Mouse (Mus musculus) CH12.LX (cell line): Measurements from ENCODE around the gene Cox15. TPM values are rescaled to one million over a fixed set of nuclear protein-coding genes. Genes with fewer than 3 reads are reported as not detected.

Source experiments
- DNase-seq: peaks from one replicate; pipeline ENCODE4 v3.0.0-alpha.2; 2013; ENCODE audit errors: extremely low read depth
- H3K27ac ChIP-seq: 2 replicates; pipeline ENCODE4 v1.5.1; 2012; ENCODE audit warnings: low read depth, mild to moderate bottlenecking, control low read depth, moderate library complexity; ENCODE audit not compliant: insufficient read depth
- H3K27me3 ChIP-seq: replicated peaks from 2 replicates; pipeline ENCODE3; 2012; ENCODE audit warnings: inconsistent platforms
- H3K36me3 ChIP-seq, 2 experiments: replicated peaks in 1 of 2; 2 replicates each; pipeline versions ENCODE3 to v1.6.1; 2012; ENCODE audit warnings: inconsistent platforms in 1 of 2, low read length in 1 of 2, mild to moderate bottlenecking in 1 of 2, mixed read lengths in 1 of 2, moderate library complexity in 1 of 2; ENCODE audit not compliant: control insufficient read depth in 1 of 2, insufficient read depth in 1 of 2
- H3K4me1 ChIP-seq, 2 experiments: 2 replicates each; pipeline ENCODE4 v1.6.1; 2012; ENCODE audit warnings: inconsistent platforms in 1 of 2, moderate library complexity in 1 of 2; ENCODE audit not compliant: insufficient read depth in 2 of 2, control insufficient read depth in 1 of 2
- H3K4me2 ChIP-seq: 2 replicates; pipeline ENCODE4 v1.6.1; 2012; ENCODE audit warnings: low read depth, mild to moderate bottlenecking, control low read depth; ENCODE audit not compliant: poor library complexity, insufficient read depth, severe bottlenecking
- H3K4me3 ChIP-seq, 3 experiments: fragments of 150-350 bp in 1 of 3; sonication (generic) in 1 of 3; replicated peaks in 1 of 3; 2 replicates each; pipeline versions ENCODE3 to v1.5.1; 2011 to 2012; ENCODE audit warnings: low read depth in 2 of 3, low read length in 2 of 3, mild to moderate bottlenecking in 2 of 3, moderate library complexity in 2 of 3, control low read depth in 1 of 3, improper control_type of control experiment in 1 of 3, inconsistent platforms in 1 of 3, mixed read lengths in 1 of 3; ENCODE audit not compliant: poor library complexity in 1 of 3
- H3K79me2 ChIP-seq: replicated peaks from 2 replicates; pipeline ENCODE4 v1.6.1; 2012; ENCODE audit warnings: mild to moderate bottlenecking, moderate library complexity; ENCODE audit not compliant: control insufficient read depth, poor library complexity, insufficient read depth, severe bottlenecking; ENCODE audit errors: extremely low read depth
- H3K9ac ChIP-seq: 2 replicates; pipeline ENCODE4 v1.6.1; 2012; ENCODE audit warnings: low read depth, mild to moderate bottlenecking, control low read depth, moderate library complexity; ENCODE audit not compliant: insufficient read depth
- H3K9me3 ChIP-seq: replicated peaks from 2 replicates; pipeline ENCODE3; 2012; ENCODE audit warnings: low read length, inconsistent platforms, mixed read lengths
- BHLHE40 ChIP-seq: IDR thresholded peaks from 2 replicates; pipeline ENCODE4 v1.6.1; 2011; ENCODE audit warnings: mild to moderate bottlenecking, low read depth, low read length, improper control_type of control experiment
- CHD1 ChIP-seq: IDR thresholded peaks from 2 replicates; pipeline ENCODE4 v1.6.1; 2012; ENCODE audit warnings: low read depth, low read length, improper control_type of control experiment, inconsistent platforms
- CTCF ChIP-seq, 2 experiments: IDR thresholded peaks in 1 of 2; conservative IDR thresholded peaks in 1 of 2; 2 replicates each; pipeline ENCODE4 v1.5.1; 2011 to 2012; ENCODE audit warnings: low read depth in 2 of 2, low read length in 2 of 2, improper control_type of control experiment in 1 of 2, inconsistent platforms in 1 of 2, mild to moderate bottlenecking in 1 of 2, moderate library complexity in 1 of 2
- EP300 ChIP-seq: IDR thresholded peaks from 2 replicates; pipeline ENCODE4 v1.6.1; 2011; ENCODE audit warnings: low read length, improper control_type of control experiment
- GABPA ChIP-seq: IDR thresholded peaks from 2 replicates; pipeline ENCODE4 v1.6.1; 2012; ENCODE audit warnings: low read depth, low read length, improper control_type of control experiment, inconsistent platforms; ENCODE audit not compliant: insufficient replicate concordance
- IRF4 ChIP-seq: IDR thresholded peaks from 2 replicates; pipeline ENCODE4 v1.6.1; 2014; ENCODE audit warnings: low read depth, mild to moderate bottlenecking, inconsistent platforms, low read length, improper control_type of control experiment
- KAT2A ChIP-seq: IDR thresholded peaks from 2 replicates; pipeline ENCODE4 v1.6.1; 2012; ENCODE audit warnings: low read length, improper control_type of control experiment, inconsistent platforms; ENCODE audit not compliant: insufficient replicate concordance
- MAX ChIP-seq: IDR thresholded peaks from 2 replicates; pipeline ENCODE4 v1.6.1; 2011; ENCODE audit warnings: low read length, improper control_type of control experiment
- MAZ ChIP-seq: IDR thresholded peaks from 2 replicates; pipeline ENCODE4 v1.6.1; 2012; ENCODE audit warnings: low read depth, mild to moderate bottlenecking, inconsistent platforms, low read length, improper control_type of control experiment, moderate library complexity
- MYC ChIP-seq: IDR thresholded peaks from 2 replicates; pipeline ENCODE4 v1.6.1; 2011; ENCODE audit warnings: low read depth, mild to moderate bottlenecking, improper control_type of control experiment, low read length
- NRF1 ChIP-seq: IDR thresholded peaks from 2 replicates; pipeline ENCODE4 v1.6.1; 2014; ENCODE audit warnings: low read depth, mild to moderate bottlenecking, inconsistent platforms, low read length, improper control_type of control experiment, moderate library complexity
- PAX5 ChIP-seq: IDR thresholded peaks from 2 replicates; pipeline ENCODE4 v1.6.1; 2012; ENCODE audit warnings: low read length, inconsistent platforms, mixed read lengths
- POLR2AphosphoS2 ChIP-seq: IDR thresholded peaks from 2 replicates; pipeline ENCODE4 v1.6.1; 2011; ENCODE audit warnings: low read depth, low read length, improper control_type of control experiment
- RAD21 ChIP-seq: IDR thresholded peaks from 2 replicates; pipeline ENCODE4 v1.6.1; 2011; ENCODE audit warnings: low read depth, mild to moderate bottlenecking, low read length, improper control_type of control experiment, moderate library complexity
- SMC3 ChIP-seq: IDR thresholded peaks from 2 replicates; pipeline ENCODE4 v1.6.1; 2011; ENCODE audit warnings: low read depth, low read length, improper control_type of control experiment
- TBP ChIP-seq: conservative IDR thresholded peaks from 2 replicates; pipeline ENCODE4 v1.6.1; 2011; ENCODE audit warnings: low read depth, low read length, improper control_type of control experiment
- UBTF ChIP-seq: IDR thresholded peaks from 2 replicates; pipeline ENCODE4 v1.6.1; 2012; ENCODE audit warnings: low read depth, mild to moderate bottlenecking, inconsistent platforms, low read length, improper control_type of control experiment, moderate library complexity
- ZC3H11A ChIP-seq: IDR thresholded peaks from 2 replicates; pipeline ENCODE4 v1.6.1; 2012; ENCODE audit warnings: low read depth, mild to moderate bottlenecking, inconsistent platforms, low read length, improper control_type of control experiment
- ZKSCAN1 ChIP-seq: IDR thresholded peaks from 2 replicates; pipeline ENCODE4 v1.6.1; 2012; ENCODE audit warnings: low read depth, inconsistent platforms, low read length, improper control_type of control experiment, borderline replicate concordance
- ZMIZ1 ChIP-seq: IDR thresholded peaks from 2 replicates; pipeline ENCODE4 v1.6.1; 2012; ENCODE audit warnings: low read depth, mild to moderate bottlenecking, inconsistent platforms, low read length, improper control_type of control experiment
- dilution Hi-C: fragments of 300-500 bp; cut with MboI; formaldehyde crosslinking; loops from 2 replicates; pipeline ENCODE4 v1.14.3; 2020; ENCODE audit warnings: low sequenced_read_pairs; ENCODE audit not compliant: extremely low pct_unique_long_range_greater_than_20kb, extremely low pct_ligation_motif_present
- in situ Hi-C: fragments of 300-500 bp; cut with MboI; formaldehyde crosslinking; loops from 3 replicates; pipeline ENCODE4 v1.14.3; 2019; ENCODE audit warnings: low sequenced_read_pairs, low pct_ligation_motif_present, low pct_unique_long_range_greater_than_20kb, mixed read lengths
- polyA plus RNA-seq: library from polyadenylated mRNA; unstranded; fragments of >175 nt; gene quantifications from 2 replicates; pipeline ENCODE4 v1.2.1, GENCODE M21; 2012; ENCODE audit warnings: low read depth; ENCODE audit not compliant: insufficient read length
- total RNA-seq, 2 experiments: library from RNA; depleted of rRNA; stranded (reverse); fragments of 300-350 nt in 1 of 2; fragments of >200 nt in 1 of 2; gene quantifications; 2 replicates each; pipeline ENCODE4 v1.2.3; 2012 to 2014

Gene Cox15
- total and polyA plus RNA-seq, 3 experiments = 17.4 to 26.9 (median 18.1) TPM

DNA sequence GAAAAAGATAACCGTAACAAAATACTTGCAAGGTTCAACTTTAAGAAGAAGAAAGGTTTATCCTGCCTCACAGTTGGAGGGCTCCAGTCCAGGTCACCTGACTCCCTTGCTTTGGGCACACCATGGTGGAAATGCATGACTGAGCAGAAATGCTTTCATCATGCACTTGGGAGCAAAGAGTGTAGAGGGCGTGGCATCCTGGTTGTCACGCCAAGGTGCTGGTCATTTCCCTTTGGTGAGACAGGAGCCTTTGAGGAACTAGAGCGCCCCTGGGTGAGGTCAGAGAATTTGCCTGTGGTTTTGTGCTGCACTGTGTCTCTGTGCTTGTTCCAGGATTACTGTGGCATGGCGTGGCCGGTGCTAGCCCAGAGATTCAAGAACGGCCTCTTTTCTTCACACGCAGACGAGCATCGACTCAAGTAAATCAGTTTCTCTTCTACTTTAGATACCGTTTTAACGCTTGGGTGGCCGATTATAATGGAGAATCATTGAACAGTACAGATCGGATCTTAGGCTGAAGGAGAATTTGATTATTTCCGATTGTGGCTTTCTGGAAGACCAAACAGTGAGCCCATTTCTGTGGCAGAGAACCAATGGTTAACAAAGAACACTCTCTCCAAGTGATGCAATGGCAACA, 26.2 kb downstream of the Cox15 start (continued):
- peak in 1 of 2 experiments; percentile 45; a peak in 2 of 4 replicates for TF ChIP-seq CTCF (conservative IDR thresholded peaks at IDR 0.05 in 1 of 2, IDR thresholded peaks at IDR 0.05 in 1 of 2; ENCODE audit: low read depth in 2 of 2, low read length in 2 of 2)
- TF ChIP-seq UBTF = no peak
- TF ChIP-seq ZMIZ1 = no peak
- TF ChIP-seq RAD21 = peak; percentile 26
- TF ChIP-seq MYC = peak; percentile 96
- no peak for TF ChIP-seq NRF1
- TF ChIP-seq BHLHE40 = peak; percentile 98
- no peak for TF ChIP-seq POLR2AphosphoS2
- TF ChIP-seq, all 38 proteins: peak for 22

DNA sequence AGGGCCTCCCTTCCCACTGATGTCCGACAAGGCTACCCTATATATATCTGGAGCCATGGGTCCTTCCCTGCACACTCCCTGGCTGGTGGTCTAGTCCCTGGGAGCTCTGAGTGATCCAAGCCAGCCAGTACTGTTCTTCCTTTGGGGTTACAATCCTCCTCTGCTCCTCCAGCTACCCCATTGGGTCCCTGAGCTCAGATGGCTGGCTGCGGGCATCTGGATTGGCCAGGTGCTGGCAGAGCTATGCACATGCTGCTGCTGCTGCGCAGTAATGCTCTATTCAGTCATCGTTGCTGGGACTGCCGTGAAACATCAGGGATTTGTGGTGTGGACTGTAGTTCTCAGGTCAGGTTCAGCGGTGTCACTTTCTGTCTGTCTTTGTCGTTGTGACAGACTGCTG, 28.0 kb downstream of the Cox15 start:
- dilution Hi-C loops (no loop called here), in situ Hi-C loops (no loop called here)
- TF ChIP-seq ZC3H11A (no peak), SMC3 (no peak), CHD1 (no peak), UBTF (no peak), GABPA (no peak), IRF4 (no peak), RAD21 (no peak), KAT2A (no peak), POLR2AphosphoS2 (no peak), ZKSCAN1 (no peak), PAX5 (no peak), MAZ (no peak)
- no peak overlapping the region for H3K9ac ChIP-seq
- H3K4me3 ChIP-seq = no peak overlapping the region
- DNase-seq = no peak
- H3K4me2 ChIP-seq = no peak overlapping the region
- H3K36me3 ChIP-seq = peaks cover 29 to 77% of the 10 kb centered on the region in 2 experiments
- no peak overlapping the region for H3K27ac ChIP-seq
- H3K79me2 ChIP-seq = no peaks in the 10 kb centered on the region
- no peaks in the 10 kb centered on the region for H3K27me3 ChIP-seq
- H3K9me3 ChIP-seq = peaks cover 20% of the 10 kb centered on the region
- peaks cover 16 to 58% of the 10 kb centered on the region in 2 experiments for H3K4me1 ChIP-seq

DNA sequence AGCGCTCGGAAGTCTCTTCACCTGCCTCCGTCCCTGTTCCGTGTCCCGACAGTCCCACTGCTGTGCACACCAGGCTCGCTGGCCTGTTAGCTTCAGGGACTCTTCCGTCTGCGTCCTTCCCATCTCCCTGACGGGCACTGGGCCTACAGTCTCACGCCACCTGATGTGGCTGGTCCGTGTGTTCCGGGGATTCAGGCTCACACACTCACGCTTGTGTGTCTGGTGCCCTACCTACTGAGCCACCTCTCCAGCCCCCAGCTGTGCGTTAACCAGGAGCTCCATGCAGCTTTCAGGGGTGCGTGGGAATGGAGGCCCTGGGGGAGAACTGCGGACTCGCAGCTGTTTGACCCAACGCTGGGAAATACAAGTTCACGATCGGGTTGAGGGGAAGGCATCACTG, 28.6 kb downstream of the Cox15 start:
- H3K79me2 ChIP-seq = no peaks in the 10 kb centered on the region
- no peak for TF ChIP-seq MAX
- TF ChIP-seq EP300 = no peak
- no peak for TF ChIP-seq UBTF
- no peak for TF ChIP-seq POLR2AphosphoS2
- no peak for TF ChIP-seq BHLHE40
- TF ChIP-seq KAT2A = no peak
- no peak for TF ChIP-seq CTCF (conservative IDR thresholded peaks at IDR 0.05 in 1 of 2, IDR thresholded peaks at IDR 0.05 in 1 of 2; ENCODE audit: low read depth in 2 of 2, low read length in 2 of 2)
- TF ChIP-seq CHD1 = no peak
- TF ChIP-seq TBP = no peak
- DNase-seq = no peak
- no peak overlapping the region for H3K9ac ChIP-seq
- no peak overlapping the region for H3K27ac ChIP-seq
- dilution Hi-C loops = no loop called here
- H3K27me3 ChIP-seq = no peaks in the 10 kb centered on the region
- in situ Hi-C loops = no loop called here
- no peak overlapping the region for H3K4me2 ChIP-seq
- peaks cover 16 to 58% of the 10 kb centered on the region in 2 experiments for H3K4me1 ChIP-seq
- no peak overlapping the region for H3K4me3 ChIP-seq
- H3K36me3 ChIP-seq = peaks cover 27 to 77% of the 10 kb centered on the region in 2 experiments
- peaks cover 20% of the 10 kb centered on the region for H3K9me3 ChIP-seq
